Mouse (Mus musculus): ENCODE measurements around the gene Lin7a.

DNA sequence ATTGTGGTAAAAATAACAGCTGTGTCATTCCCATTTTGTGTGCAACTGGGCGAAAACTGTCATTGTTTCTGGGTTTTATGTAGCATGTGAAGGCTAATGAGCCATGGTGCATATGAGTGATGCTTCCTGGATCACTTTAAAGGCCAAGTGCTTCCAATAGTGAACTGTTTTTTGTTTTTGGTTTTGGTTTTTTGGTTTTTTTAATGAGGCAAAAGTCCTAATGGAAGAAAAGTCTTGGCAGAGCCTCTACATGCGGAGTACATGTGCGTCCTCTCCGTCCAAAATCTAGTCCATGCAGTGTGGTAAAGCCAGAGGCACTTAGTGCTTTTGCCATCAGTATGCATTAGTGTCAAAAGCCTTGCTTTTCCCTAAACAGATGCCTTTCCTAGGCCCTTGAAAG is 69.7 kb downstream of the Lin7a start:
- TF ChIP-seq POLR2A (IDR thresholded peaks at IDR 0.05; ENCODE audit: low read depth, low read length): no peak
- TF ChIP-seq ETS1 (conservative IDR thresholded peaks at IDR 0.05; ENCODE audit: low read depth, low read length): no peak
